Mouse (Mus musculus): ENCODE data around the gene Ern1.

- TF ChIP-seq POLR2A (IDR thresholded peaks at IDR 0.05; ENCODE audit: borderline replicate concordance, extremely low read depth, insufficient read depth, insufficient read length, poor library complexity, severe bottlenecking), result no peak
- TF ChIP-seq CTCF (IDR thresholded peaks at IDR 0.05; ENCODE audit: borderline replicate concordance, extremely low read depth, insufficient read depth, insufficient read length), result no peak
These were observed 23.8 kb downstream of the Ern1 start for GRCm38 (mm10) chr11:106463845-106464244.
